Mouse (Mus musculus) T-helper 17 cell (primary cell): ENCODE data around the gene Zfp937.
"Not testable (repeated sequence)": the region's sequence is repeated elsewhere in the genome, so short reads cannot be mapped to it uniquely, and the experiment has no call there.

Source experiments
- in situ Hi-C, 2 experiments: fragments of 300-600 bp; cut with MboI, MseI; formaldehyde crosslinking; loops; 1 replicate in 1 of 2; 2 replicates in 1 of 2; pipeline ENCODE4 v1.15.1; 2025; ENCODE audit warnings: high pct_unique_total_duplicates in 2 of 2

The Zfp937 gene

DNA sequence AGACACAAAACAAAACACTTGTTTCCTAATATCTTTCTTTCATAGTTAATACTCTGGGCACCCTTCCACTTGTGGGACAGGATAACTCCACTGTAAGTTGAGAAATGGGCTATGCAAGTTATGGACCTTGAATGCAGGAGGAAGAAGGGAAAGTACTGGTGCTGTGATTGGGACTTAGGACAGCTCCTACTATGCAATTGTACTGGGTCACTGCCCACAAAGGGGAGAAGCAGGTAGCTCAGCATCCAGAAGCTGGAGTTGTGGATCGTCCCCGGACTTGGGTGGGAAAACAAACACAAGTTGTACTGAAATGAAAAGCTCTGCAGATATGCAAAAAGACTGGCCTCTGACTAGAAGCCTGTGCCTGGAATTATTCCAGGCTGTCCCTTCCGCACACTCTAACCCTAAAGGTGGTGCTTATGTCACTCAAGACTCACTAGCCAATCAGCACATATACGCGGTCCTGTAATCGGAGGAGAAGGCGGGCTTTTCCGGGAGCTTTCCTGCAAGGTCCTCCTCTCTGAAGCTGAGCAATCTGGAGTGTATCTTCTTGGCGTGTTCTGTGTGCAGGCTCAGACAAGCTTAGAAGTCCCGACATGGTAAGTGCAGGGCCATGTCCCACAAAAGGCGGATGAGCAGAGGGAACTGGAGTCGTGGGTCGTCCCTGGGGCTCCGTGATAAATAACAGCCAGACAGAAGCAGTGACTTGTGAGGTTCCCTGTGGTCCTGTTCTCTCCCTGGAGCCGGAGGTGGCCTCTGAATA, at the start of gene Zfp937:
TSS of gene Zfp937 (plus strand) at position 474 of the 763 bp plus-strand sequence.
- in situ Hi-C loops = loop anchor here in 1 of 2 experiments (5.0 kb wide), 1 partner anchor 235 kb away; the partner anchor contains the start of gene Zfp442

DNA sequence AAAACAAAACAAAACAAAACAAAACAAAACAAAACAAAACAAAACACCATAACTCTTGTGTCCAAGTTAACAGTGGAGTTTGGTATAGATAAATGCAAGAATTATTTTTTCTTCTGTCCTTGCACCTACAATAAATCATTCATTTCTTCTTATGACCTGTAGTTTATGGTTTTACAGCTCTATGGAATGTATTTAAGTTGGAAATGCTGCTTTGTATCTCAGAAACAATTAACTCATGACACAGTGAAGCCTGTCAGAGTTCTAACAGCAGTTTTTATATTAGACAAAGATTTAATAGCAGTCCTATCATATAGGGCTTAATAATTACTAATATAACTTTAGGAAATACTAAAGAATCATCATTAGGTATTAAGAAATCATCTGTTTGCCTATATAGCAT, 44.0 kb upstream of the Zfp937 start:
- in situ Hi-C loops = no loop called here

DNA sequence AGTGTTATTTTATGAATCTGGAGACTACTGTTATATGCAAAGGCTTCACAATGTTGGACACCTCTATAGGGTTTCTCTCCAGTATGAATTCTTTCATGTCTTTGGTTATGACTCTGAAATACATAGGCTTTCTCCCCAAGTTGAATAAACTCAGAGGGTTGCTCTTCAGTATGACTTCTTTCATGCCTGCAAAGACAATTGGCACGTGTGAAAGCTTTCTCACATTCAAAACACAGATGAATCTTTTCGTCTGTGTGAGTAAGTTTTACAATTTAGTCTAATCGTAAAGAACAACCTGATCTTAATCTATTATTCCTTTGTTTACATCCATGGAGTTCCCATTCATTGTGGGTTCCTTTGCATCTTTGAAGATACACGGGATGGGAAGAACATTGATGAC, 38.3 kb upstream of the Zfp937 start, which contains the start of gene Gm10770:
TSS of gene Gm10770 (minus strand) at position 101 of the 400 bp plus-strand sequence.
- in situ Hi-C loops = not testable (repeated sequence)

DNA sequence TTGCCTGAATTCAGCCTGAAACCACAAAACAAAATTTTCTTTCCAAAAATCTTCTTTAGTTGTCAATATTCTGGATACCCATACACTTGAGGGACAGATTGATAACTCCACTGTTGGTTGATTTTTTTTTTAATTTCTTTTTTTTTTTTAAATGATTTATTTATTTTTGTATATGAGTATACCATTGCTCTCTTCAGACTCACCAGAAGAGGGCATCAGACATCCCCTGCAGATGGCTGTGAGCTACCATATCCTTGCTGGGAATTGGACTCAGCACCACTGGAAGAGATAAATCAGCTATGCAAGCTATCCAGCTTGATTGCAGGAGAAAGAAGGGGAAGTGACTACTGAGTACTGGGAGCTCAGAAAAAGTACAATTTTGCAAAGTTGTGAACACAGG, 36.8 kb upstream of the Zfp937 start:
- in situ Hi-C loops = loop anchor here in 1 of 2 experiments (5.0 kb wide), 1 partner anchor 301 kb away; no protein-coding TSS in a partner anchor

DNA sequence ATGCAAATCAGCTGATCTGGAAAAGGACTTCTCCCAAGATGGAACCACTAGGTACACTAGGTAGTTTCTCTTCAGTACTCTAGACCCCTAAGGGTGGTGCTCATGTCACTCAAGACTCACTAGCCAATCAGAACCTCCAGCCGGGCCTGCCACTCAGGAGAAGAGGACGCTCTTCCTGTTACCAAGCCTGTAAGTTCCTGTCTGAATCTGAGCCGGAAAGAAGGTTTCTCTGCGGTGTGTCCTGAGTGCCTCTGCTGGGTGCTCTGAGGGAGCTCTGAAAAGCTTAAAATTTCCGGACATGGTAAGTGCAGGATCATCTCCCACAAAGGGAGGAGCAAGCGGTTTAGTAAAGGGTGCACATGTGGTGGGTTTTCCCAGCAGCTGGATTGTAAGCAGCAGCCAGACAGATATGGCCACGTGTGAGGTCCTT, 36.3 kb upstream of the Zfp937 start, which contains the start of gene Gm14139:
TSS of gene Gm14139 (plus strand) at position 186 of the 430 bp plus-strand sequence.
- in situ Hi-C loops = loop anchor here in 1 of 2 experiments (5.0 kb wide), 1 partner anchor 301 kb away; no protein-coding TSS in a partner anchor

DNA sequence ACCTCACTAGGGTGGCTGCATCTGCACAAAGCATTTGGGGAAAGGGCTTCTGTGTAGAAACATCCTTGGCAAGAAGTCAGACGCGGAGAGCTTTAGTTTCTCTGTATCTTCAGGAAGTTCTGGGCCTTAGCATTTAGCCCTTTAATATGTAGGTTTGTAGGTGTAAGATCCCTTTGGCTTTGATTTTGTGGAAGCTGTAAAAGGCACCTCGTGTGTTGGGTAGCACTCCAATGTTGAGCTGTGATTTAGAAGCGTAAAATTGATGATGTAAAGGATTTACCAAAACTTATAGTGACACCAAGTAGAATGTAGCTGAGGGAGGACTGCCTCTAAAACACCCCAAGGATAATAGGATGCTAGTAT, 471 bp downstream of the Zfp937 start:
- in situ Hi-C loops = loop anchor here in 1 of 2 experiments (5.0 kb wide), 1 partner anchor 234 kb away; the partner anchor contains the start of gene Zfp442

DNA sequence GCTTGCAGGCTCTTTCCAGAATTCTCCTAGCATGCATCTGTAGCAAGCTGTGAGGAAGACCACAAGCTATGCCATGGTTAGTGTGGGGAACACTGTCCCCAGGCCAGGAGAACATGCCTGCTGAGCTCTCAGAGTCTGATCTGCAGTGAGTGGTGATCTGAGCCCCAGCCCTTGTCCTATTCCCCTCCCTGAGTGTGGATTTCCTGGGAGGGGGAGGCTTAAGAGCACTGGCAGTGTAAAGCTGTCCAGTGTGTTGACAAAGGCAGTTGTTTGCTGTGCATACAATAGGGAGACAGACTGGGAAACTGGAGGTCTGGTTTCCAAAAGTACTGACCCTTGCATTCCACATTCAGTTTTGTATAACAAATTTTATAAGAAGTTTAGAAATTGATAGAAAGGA, 5.4 kb downstream of the Zfp937 start:
- in situ Hi-C loops = loop anchor here in 1 of 2 experiments (5.0 kb wide), 1 partner anchor 214 kb away; no protein-coding TSS in a partner anchor

DNA sequence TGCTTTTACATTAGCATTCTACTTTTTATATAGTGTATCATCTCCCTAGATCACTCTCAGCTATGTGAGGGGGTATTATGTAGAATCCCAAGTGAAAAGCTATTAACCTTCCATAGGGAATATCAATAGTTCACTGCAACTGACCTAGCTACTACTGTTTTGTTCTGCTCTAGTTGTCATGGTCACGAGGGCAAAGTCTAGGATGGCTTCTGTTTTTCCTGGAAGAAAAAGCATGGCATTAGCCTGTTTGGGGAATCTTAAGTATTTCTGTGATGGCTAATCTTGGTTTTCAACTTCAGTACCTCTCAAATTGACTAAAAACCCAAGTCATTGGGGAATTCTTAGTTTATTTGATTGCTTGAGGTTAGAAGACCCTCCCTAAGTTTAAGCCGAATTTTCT, 25.3 kb downstream of the Zfp937 start:
- in situ Hi-C loops = no loop called here

DNA sequence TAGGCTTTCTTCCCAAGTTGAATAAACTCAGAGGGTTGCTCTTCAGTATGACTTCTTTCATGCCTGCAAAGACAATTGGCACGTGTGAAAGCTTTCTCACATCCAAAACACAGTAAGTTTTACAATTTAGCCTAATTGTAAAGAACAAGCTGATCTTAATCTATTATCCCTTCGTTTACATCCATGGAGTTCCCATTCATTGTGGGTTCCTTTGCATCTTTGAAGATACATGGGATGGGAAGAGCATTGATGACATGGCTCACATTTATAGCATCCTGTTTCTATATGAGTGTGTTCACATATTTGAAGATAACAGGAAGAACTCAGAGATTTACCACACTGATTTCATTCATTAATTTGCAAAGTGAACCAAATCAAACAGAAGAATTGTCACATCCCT, 37.6 kb downstream of the Zfp937 start, which contains the start of gene Gm21994:
TSS of gene Gm21994 (minus strand) at position 101 of the 400 bp plus-strand sequence.
- in situ Hi-C loops = not testable (repeated sequence)

DNA sequence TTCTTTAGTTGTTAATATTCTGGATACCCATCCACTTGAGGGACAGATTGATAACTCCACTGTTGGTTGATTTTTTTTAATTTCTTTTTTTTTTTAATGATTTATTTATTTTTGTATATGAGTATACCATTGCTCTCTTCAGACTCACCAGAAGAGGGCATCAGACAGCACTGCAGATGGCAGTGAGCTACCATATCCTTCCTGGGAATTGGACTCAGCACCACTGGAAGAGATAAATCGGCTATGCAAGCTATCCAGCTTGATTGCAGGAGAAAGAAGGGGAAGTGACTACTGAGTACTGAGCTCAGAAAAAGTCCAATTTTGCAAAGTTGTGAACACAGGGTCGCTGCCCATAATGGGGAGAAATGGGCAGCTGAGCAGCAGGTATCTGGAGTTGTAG, 39.0 kb downstream of the Zfp937 start:
- in situ Hi-C loops = not testable (repeated sequence)

DNA sequence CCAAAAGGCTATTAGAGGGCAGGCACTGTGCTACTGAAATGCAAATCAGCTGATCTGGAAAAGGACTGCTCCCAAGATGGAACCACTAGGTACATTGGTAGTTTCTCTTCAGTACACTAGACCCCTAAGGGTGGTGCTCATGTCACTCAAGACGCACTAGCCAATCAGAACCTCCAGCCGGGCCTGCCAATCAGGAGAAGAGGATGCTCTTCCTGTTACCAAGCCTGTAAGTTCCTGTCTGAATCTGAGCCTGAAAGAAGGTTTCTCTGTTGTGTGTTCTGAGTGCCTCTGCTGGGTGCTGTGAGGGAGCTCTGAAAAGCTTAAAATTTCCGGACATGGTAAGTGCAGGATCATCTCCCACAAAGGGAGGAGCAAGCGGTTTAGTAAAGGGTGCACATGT, 39.4 kb downstream of the Zfp937 start, which contains the start of gene Gm14124:
TSS of gene Gm14124 (plus strand) at position 227 of the 400 bp plus-strand sequence.
- in situ Hi-C loops = not testable (repeated sequence)
